Mouse (Mus musculus) liver, embryonic 11.5 days (tissue): ENCODE data around the gene Lgals4. TPM values are rescaled to one million over a fixed set of nuclear protein-coding genes. Genes with fewer than 3 reads are reported as not detected.

Experiments used
- ATAC-seq: fragments of 200-750 bp; cut with Nextera tagmentation; replicated peaks from 2 replicates; pipeline ENCODE4 v1.8.0; 2017; ENCODE audit warnings: moderate number of reproducible peaks, mild to moderate bottlenecking, moderate TSS enrichment, moderate library complexity; ENCODE audit not compliant: low FRiP score
- DNase-seq: peaks from one replicate; pipeline ENCODE4 v3.0.0-alpha.2; 2017; ENCODE audit warnings: low spot score
- H3K27ac ChIP-seq: fragments of 300-500 bp; sonication (generic); 2 replicates; pipeline ENCODE4 v1.5.1; 2014; ENCODE audit warnings: mild to moderate bottlenecking, low read depth, low read length, control low read depth
- H3K27me3 ChIP-seq: fragments of 300-500 bp; sonication (generic); replicated peaks from 2 replicates; pipeline ENCODE4 v1.6.1; 2014; ENCODE audit warnings: low read length, mixed read lengths; ENCODE audit not compliant: control insufficient read depth, insufficient read depth
- H3K36me3 ChIP-seq: fragments of 300-500 bp; sonication (generic); 2 replicates; pipeline ENCODE4 v1.6.1; 2014; ENCODE audit warnings: mild to moderate bottlenecking, low read length, moderate library complexity, mixed read lengths; ENCODE audit not compliant: control insufficient read depth, insufficient read depth
- H3K4me1 ChIP-seq: fragments of 300-500 bp; sonication (generic); replicated peaks from 2 replicates; pipeline ENCODE4 v1.6.1; 2014; ENCODE audit warnings: low read length, mixed read lengths; ENCODE audit not compliant: control insufficient read depth, insufficient read depth
- H3K4me2 ChIP-seq: fragments of 300-500 bp; sonication (generic); 2 replicates; pipeline ENCODE4 v1.6.1; 2014; ENCODE audit warnings: mild to moderate bottlenecking, control low read depth, moderate library complexity
- H3K4me3 ChIP-seq: fragments of 300-500 bp; sonication (generic); 2 replicates; pipeline ENCODE4 v1.5.1; 2014; ENCODE audit warnings: low read depth, low read length, control low read depth
- H3K9ac ChIP-seq: fragments of 300-500 bp; sonication (generic); 2 replicates; pipeline ENCODE4 v1.6.1; 2014; ENCODE audit warnings: low read depth, low read length, control low read depth
- H3K9me3 ChIP-seq: fragments of 300-500 bp; sonication (generic); 2 replicates; pipeline ENCODE4 v1.6.1; 2016; ENCODE audit warnings: low read length, inconsistent platforms, mixed read lengths; ENCODE audit not compliant: control insufficient read depth
- WGBS: fragments of 180-500 bp; shearing (Covaris S2); extraction: QIAGEN DNeasy Blood & Tissue Kit; methylation state at CpG from one replicate; pipeline ENCODE4 v1.1.7; 2014; 5-methylcytosine and 5-hydroxymethylcytosine counted together
- polyA plus RNA-seq: library from polyadenylated mRNA; unstranded; fragments of >200 nt; fragmentation: Nextera tagmentation; extraction: Ambion mirVana; gene quantifications from 2 replicates; pipeline ENCODE4 v1.2.1, GENCODE M21; 2014

Gene Lgals4
- polyA plus RNA-seq, 1 experiment from 2014 or later: 5.1 TPM

DNA sequence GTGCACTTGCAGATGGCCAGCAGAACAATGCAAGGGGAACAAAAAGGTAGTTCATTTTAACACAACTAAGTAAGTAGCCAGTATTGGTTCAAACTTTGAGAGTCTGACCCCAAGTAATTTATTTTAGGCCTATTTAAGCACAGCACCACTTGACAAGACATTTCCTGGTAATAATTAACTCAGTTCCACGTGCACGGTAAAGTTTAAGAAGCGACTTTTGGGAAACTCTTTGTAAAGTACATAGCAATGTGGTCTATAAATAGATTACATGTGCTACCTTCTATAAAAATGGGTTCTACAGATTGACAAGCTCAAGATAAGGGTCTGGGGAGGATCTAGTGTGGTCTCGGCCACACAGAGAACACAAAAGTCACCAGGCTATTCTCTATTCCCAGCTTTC is 29.9 kb upstream of the Lgals4 start:
- H3K9ac ChIP-seq: peak overlapping the region; percentile 26; the same call in 1 of the 2 replicates
- 40% methylated on average over 4 of the region's 4 CpGs for WGBS
- H3K27ac ChIP-seq: peak overlapping the region; percentile 91
- no peaks in the 10 kb centered on the region for H3K36me3 ChIP-seq
- H3K27me3 ChIP-seq: no peaks in the 10 kb centered on the region
- no peaks in the 10 kb centered on the region for H3K9me3 ChIP-seq
- ATAC-seq (no peak), DNase-seq (no peak)
- H3K4me3 ChIP-seq: no peak overlapping the region
- H3K4me2 ChIP-seq: no peak overlapping the region; the same call in 1 of the 2 replicates
- H3K4me1 ChIP-seq: peaks cover 44% of the 10 kb centered on the region

DNA sequence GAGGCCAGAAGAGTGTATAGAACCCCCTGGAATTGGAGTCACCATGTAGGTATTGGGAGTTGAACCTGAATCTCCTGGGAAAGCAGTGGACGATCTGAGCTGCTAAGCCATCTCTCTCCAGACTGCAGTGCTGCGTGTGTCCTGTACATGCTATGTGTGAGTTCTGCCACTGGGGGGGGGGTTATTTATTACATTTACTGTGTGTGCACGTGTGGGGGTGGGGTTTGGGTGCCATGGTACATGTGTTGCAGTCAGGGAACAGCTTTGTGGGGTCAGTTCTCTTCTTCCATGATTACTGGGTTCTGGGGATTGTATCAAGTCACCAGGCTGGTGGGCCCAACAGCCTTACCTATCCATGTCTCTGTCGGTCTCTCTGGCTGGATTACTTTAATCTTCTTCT is 26.8 kb upstream of the Lgals4 start:
- no peak for ATAC-seq
- Histone ChIP-seq H3K36me3 (no peaks in the 10 kb centered on the region; the same call in 1 of the 2 replicates), H3K27me3 (no peaks in the 10 kb centered on the region), H3K9me3 (no peaks in the 10 kb centered on the region), H3K27ac (no peak overlapping the region), H3K4me1 (peaks cover 39% of the 10 kb centered on the region), H3K9ac (no peak overlapping the region), H3K4me2 (no peak overlapping the region), H3K4me3 (no peak overlapping the region)
- WGBS: 76% methylated on average over 4 of the region's 4 CpGs
- DNase-seq: no peak

DNA sequence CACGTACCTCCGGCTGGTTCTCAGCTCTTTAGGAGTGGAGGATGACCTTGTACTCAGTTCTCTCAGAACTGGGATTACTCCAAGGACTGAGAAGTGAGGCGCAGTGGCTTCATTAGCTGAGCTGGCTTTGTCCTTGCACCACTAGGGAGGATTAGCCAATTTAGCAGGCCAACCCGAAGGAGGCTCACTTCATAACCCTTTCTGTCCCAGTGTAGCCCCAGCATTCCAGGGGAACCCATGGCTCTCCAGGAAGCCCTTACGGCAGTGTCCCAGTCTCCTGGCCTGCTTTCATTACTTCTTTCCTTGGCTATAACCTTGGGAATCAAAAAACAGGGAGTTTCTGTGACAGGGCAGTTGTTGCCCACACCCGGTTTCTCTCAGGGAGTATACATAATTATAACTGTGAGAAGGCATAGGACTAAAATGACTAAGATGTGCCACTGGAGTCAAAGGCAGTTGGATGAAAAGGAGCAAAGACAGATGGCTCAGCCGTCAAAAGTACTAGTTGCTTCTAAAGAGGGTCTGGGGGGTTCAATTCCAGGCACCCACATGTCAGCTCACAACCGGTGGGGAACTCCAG is 25.9 kb upstream of the Lgals4 start:
- 59% methylated on average over 8 of the region's 8 CpGs for WGBS
- H3K27me3 ChIP-seq: no peaks in the 10 kb centered on the region

DNA sequence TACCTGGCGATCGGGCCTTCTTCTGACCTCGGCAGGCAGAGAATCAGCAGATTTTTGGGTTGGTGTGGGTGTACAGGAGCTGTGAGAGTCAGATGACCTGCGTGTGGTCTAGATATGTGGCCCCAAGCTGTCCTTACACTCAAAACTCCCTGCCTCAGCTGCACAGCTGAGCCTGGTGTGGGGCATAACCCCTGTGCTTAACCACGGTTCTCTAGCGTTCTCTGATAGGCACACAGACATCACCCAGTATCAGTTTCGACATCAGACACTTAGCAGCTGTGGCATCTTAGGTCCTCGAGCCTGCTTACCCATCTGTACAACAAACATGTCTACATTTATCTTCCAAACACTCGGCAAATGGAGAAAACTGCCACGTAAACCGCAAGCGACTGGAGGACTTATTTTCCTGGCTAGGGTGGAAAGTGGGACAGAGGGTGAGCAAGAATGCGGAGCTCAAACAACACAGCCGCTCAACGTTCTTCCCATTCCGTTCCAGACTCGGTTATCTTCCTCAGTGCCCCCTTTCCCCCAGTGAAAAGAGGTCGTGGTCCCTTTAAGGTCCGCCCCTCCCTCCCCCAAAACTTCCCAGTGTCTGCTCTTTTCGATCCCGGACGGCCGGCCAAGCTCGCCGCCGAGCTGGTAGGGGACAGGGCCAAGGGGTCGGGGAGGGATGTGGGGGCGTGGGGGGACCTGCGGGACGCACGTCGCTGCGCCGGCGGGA is 25.3 kb upstream of the Lgals4 start, which contains the start of gene Hnrnpl:
TSS of gene Hnrnpl (plus strand) at position 321 of the 721 bp plus-strand sequence.
- H3K9me3 ChIP-seq: no peaks in the 10 kb centered on the region
- no peaks in the 10 kb centered on the region for H3K27me3 ChIP-seq
- peak within 1 kb of the TSS; percentile 83 for H3K4me3 ChIP-seq
- peak within 1 kb of the TSS; percentile 100 for H3K4me2 ChIP-seq
- H3K27ac ChIP-seq: peak within 1 kb of the TSS; percentile 100
- peaks cover 12% of the 10 kb centered on the region for H3K36me3 ChIP-seq
- DNase-seq (no peak), ATAC-seq (peak; percentile 0; the same call in 1 of the 2 replicates)
- WGBS: 3% methylated on average over 35 of the region's 35 CpGs
- H3K9ac ChIP-seq: peak within 1 kb of the TSS; percentile 94
- peaks cover 39% of the 10 kb centered on the region for H3K4me1 ChIP-seq

More for the DNA sequence above, 25.9 kb upstream of the Lgals4 start:
- Histone ChIP-seq H3K9ac (peak overlapping the region; percentile 94), H3K27ac (peak overlapping the region; percentile 100), H3K4me2 (peak overlapping the region; percentile 100), H3K9me3 (no peaks in the 10 kb centered on the region), H3K36me3 (peaks cover 7% of the 10 kb centered on the region; the same call in 1 of the 2 replicates), H3K4me1 (peaks cover 39% of the 10 kb centered on the region), H3K4me3 (peak overlapping the region; percentile 83)
- DNase-seq: no peak
- ATAC-seq: no peak

DNA sequence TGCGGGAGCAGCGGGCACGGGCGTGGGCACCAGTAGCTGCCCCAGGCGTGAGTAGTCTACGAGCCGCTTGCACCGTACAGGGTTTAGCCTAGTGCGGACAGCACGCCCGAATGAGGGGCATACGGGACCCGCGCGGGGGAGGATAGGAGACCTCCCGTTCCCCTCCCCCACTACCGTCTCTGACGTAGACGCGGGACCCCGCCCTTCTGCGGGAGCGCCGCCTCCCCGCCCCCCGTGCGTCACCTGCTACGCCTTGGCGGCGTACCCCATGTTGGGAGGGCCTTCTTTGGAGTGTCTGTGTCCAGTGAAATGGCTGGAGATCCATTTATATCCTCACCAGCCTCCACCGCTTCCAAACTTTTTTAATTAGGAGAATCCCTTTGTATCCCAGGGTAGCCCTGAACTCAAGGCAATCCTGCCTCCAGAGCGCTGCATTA is 24.7 kb upstream of the Lgals4 start:
- Histone ChIP-seq H3K27ac (peak overlapping the region; percentile 100), H3K36me3 (peaks cover 18% of the 10 kb centered on the region), H3K4me1 (peaks cover 39% of the 10 kb centered on the region), H3K4me2 (peak overlapping the region; percentile 100), H3K9ac (peak overlapping the region; percentile 94), H3K27me3 (no peaks in the 10 kb centered on the region), H3K9me3 (no peaks in the 10 kb centered on the region), H3K4me3 (peak overlapping the region; percentile 83)
- DNase-seq (peak; percentile 91), ATAC-seq (peak; percentile 72)
- WGBS: under 1% methylated on average over 32 of the region's 32 CpGs

DNA sequence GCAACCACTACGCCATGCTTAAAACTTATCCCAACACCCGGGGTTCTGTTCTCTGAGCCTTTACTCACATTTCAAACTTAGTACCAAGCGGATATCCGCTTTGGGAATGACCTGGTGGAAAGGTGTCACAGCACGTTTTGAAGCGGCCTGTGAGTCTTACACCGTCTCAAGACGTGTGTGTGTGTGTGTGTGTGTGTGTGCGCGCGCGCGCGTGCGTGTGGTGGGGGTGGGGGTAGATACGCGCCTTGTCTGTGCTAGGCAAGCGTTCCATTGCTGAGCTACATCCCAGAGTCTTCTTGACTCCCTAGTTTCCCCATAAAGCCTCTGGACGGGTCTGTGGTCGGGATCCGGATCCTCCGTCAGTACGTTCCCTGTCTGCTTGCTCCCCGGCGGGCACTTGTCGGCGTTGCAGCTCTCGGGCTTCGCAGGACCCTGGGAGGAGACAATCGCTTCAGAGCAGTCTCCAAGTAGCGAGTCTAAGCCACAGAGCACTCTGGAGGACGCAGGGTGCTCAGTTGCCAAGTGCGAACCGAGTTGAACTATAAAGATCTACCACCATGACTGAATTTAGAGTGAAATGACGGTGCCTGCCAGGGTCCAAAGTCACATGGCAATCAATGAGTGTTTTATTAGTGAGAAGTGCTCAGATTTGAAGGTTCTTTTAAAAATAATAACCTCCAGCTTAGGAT is 24.1 kb upstream of the Lgals4 start:
- Histone ChIP-seq H3K36me3 (peaks cover 24% of the 10 kb centered on the region), H3K27ac (peak overlapping the region; percentile 100), H3K9ac (peak overlapping the region; percentile 94), H3K9me3 (no peaks in the 10 kb centered on the region), H3K4me3 (peak overlapping the region; percentile 83), H3K4me1 (peaks cover 38% of the 10 kb centered on the region), H3K4me2 (peak overlapping the region; percentile 100), H3K27me3 (no peaks in the 10 kb centered on the region)
- ATAC-seq (peak; percentile 38), DNase-seq (peak; percentile 86)
- WGBS: under 1% methylated on average over 35 of the region's 35 CpGs

DNA sequence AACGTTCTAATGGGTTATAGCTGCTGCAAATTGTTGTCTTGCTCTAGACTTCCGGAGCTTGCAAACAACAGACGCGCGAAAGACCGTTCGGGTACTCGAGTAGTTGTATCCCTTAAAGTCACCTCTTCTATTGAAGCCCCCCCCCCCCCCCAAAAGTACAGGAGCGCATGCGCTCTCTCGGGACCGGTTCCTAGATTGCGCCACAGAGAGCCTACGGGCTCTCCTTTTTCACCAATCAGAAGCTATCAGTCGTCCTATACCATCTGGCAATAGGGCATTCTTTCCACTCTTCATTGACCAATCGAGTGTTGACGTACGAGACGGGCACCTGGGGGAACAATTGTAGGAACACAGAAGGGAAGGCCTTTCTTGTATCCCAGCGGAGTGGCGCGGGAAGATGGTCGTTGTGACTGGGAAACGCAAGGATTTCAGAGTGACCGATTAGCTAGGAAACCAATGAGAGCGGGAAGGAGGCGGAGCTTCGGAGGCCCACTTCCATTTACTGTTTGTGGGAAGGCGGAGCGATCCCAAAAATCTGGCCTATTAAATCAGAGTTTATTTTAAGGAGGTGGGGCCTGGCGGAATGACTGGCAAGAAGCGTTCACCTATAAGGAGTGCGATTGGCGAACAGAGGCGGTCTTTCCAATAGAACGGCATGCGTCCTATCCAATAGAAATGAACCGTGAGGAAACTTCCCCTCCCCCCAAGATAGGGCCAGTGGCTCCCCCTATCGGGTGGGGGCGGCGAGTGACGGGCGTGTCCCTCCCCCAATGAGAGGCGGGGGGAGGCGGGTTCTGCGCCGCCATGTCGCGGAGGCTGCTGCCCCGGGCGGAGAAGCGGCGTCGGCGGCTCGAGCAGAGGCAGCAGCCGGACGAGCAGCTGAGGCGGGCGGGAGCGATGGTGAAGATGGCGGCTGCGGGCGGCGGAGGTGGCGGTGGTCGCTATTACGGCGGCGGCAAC is 23.3 kb upstream of the Lgals4 start:
- Histone ChIP-seq H3K4me3 (peak overlapping the region; percentile 83), H3K9ac (peak overlapping the region; percentile 94), H3K27ac (peak overlapping the region; percentile 100), H3K4me2 (peak overlapping the region; percentile 100), H3K9me3 (no peaks in the 10 kb centered on the region), H3K36me3 (peaks cover 32% of the 10 kb centered on the region), H3K27me3 (no peaks in the 10 kb centered on the region), H3K4me1 (peaks cover 35% of the 10 kb centered on the region)
- under 1% methylated on average over 70 of the region's 70 CpGs for WGBS
- ATAC-seq (peak; percentile 84), DNase-seq (peak; percentile 99)

DNA sequence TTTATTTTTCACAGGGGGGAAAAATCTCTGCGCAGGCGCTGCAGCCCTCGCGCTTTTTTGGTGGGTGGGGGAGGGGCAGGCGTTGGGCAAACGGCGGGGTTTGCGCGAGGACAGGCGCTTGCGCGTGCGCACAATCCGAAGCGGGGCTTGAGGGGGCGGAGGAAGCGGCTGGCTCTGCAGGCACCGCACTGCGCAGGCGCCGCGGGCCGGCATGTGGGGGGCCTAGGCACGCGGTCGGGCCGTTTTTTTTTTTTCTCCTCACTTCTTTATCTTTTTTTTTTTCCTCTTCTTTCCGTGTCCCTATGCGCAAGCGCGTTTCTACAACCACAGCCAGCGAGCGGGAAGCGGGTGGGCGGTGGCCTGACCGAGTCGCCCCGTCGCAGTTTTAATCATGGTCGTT is 22.4 kb upstream of the Lgals4 start:
- peak overlapping the region; percentile 83 for H3K4me3 ChIP-seq
- H3K27me3 ChIP-seq: no peaks in the 10 kb centered on the region
- no peaks in the 10 kb centered on the region for H3K9me3 ChIP-seq
- WGBS: under 1% methylated on average over 40 of the region's 40 CpGs
- peaks cover 40% of the 10 kb centered on the region for H3K4me1 ChIP-seq
- ATAC-seq: peak; percentile 48
- H3K36me3 ChIP-seq: peaks cover 41% of the 10 kb centered on the region
- H3K4me2 ChIP-seq: peak overlapping the region; percentile 91
- peak overlapping the region; percentile 90 for H3K9ac ChIP-seq
- H3K27ac ChIP-seq: peak overlapping the region; percentile 96
- DNase-seq: peak; percentile 94
